Comparison of ENCODE assay signal across 19 mouse cellular contexts in genomic region chr2:157810749-157811148, GRCm38 (mm10).
A peak's percentile ranks its signal among the peaks of the same experiment; 100 is the strongest.
DNase-seq lines count a peak whose midpoint lies in the region; ATAC-seq and TF ChIP-seq lines count a peak whose summit lies in the region.
"Had no signal": no experiment of that assay in that cellular context is flagged by ENCODE, and none has a peak within 500 bp of the region (broad histone marks: within the 10 kb centered on the region; RNA-seq: fewer than 3 reads in every experiment).

No protein-coding gene starts in this region.

- peaks cover 16% of the 10 kb centered on the region; the same call in 1 of the 2 replicates for H3K36me3 ChIP-seq in heart, embryonic 12.5 days

- H3K27ac ChIP-seq in gastrocnemius, adult 2 months, result peak overlapping the region; percentile 50; the same call in 1 of the 2 replicates
- H3K27ac ChIP-seq in heart, embryonic 12.5 days (ENCODE audit: poor library complexity, severe bottlenecking), result no peak overlapping the region
- H3K27ac ChIP-seq: embryonic facial prominence, embryonic 10.5 days; embryonic facial prominence, embryonic 12.5 days; forebrain, embryonic 13.5 days; forebrain, embryonic 15.5 days had no signal

- DNase-seq in gastrocnemius, adult 2 months, result peak; percentile 59
- DNase-seq in gastrocnemius, postnatal 4 days (ENCODE audit: low spot score in 2 of 2), result no peak
- peak; percentile 74 for DNase-seq in heart, adult 11 months
- DNase-seq in testis, postnatal 10 days (ENCODE audit: low spot score), result peak; percentile 29
- no peak for DNase-seq in testis, postnatal 14 days (ENCODE audit: low spot score)
- DNase-seq in skeletal muscle tissue, adult 2 months (ENCODE audit: low read depth, low spot score), result peak; percentile 70
- DNase-seq in frontal cortex, postnatal 36 days (ENCODE audit: low spot score in 2 of 2), result no peak
- DNase-seq: adrenal gland, adult 8-10 months; adrenal gland, postnatal 14 days; adrenal gland, postnatal 36 days; cerebellum, adult 11-12 months; cerebellum, adult 2 months; cerebellum, adult 9-10 months; forebrain, postnatal 0 days had no signal

- no peak overlapping the region for H3K4me2 ChIP-seq in heart, embryonic 12.5 days
- H3K4me2 ChIP-seq: embryonic facial prominence, embryonic 12.5 days; forebrain, embryonic 13.5 days; forebrain, embryonic 15.5 days had no signal

- H3K4me1 ChIP-seq in heart, embryonic 12.5 days (replicated peaks), result peaks cover 37% of the 10 kb centered on the region

- TF ChIP-seq CTCF in gastrocnemius, adult 2 months (IDR thresholded peaks at IDR 0.05), result no peak

- H3K4me3 ChIP-seq in gastrocnemius, adult 2 months, result no peak overlapping the region
- no peak overlapping the region for H3K4me3 ChIP-seq in heart, embryonic 12.5 days
- H3K4me3 ChIP-seq: embryonic facial prominence, embryonic 10.5 days; embryonic facial prominence, embryonic 12.5 days; forebrain, embryonic 13.5 days; forebrain, embryonic 15.5 days had no signal

- H3K27me3 ChIP-seq in heart, embryonic 12.5 days (replicated peaks), result peaks cover 20% of the 10 kb centered on the region; the same call in 1 of the 2 replicates
- H3K27me3 ChIP-seq: embryonic facial prominence, embryonic 12.5 days; forebrain, embryonic 13.5 days; forebrain, embryonic 15.5 days had no signal

- no peak overlapping the region for H3K9ac ChIP-seq in heart, embryonic 12.5 days
- H3K9ac ChIP-seq: embryonic facial prominence, embryonic 12.5 days; forebrain, embryonic 13.5 days; forebrain, embryonic 15.5 days; forebrain, postnatal 0 days had no signal

- intact Hi-C loops in gastrocnemius, adult 2 months (cut with DNase I), result loop anchor here (2.0 kb wide), 1 partner anchor 50 kb away; no protein-coding TSS in a partner anchor

- WGBS in heart, embryonic 12.5 days, result 47% methylated on average over 1 of the region's 1 CpGs

- no peak for ATAC-seq in heart, embryonic 12.5 days (ENCODE audit: insufficient number of reproducible peaks, low FRiP score)
- ATAC-seq: forebrain, embryonic 13.5 days; forebrain, embryonic 15.5 days; forebrain, postnatal 0 days had no signal

- no peaks in the 10 kb centered on the region for H3K9me3 ChIP-seq in heart, embryonic 12.5 days (replicated peaks)
- H3K9me3 ChIP-seq: embryonic facial prominence, embryonic 10.5 days; embryonic facial prominence, embryonic 12.5 days; forebrain, embryonic 13.5 days; forebrain, embryonic 15.5 days had no signal

Comparison
In these comparisons a context has a peak if more than half of its experiments do, and no peak if none do; other contexts are left out.
1. DNase-seq: peak in gastrocnemius, adult 2 months (single experiment), heart, adult 11 months (single experiment), testis, postnatal 10 days (single experiment) and skeletal muscle tissue, adult 2 months (single experiment); none in gastrocnemius, postnatal 4 days (0 of 2), testis, postnatal 14 days (single experiment) and frontal cortex, postnatal 36 days (0 of 2).